Comparison of ENCODE assay signal across 8 mouse cellular contexts in genomic region chr12:33280805-33281204, GRCm38 (mm10).
DNase-seq lines count a peak whose midpoint lies in the region; ATAC-seq and TF ChIP-seq lines count a peak whose summit lies in the region.

No protein-coding gene starts in this region.

- no peak overlapping the region for H3K9ac ChIP-seq in liver, postnatal 0 days (replicated peaks)

- H3K27ac ChIP-seq in left cerebral cortex, adult 2 months: no peak overlapping the region
- H3K27ac ChIP-seq in liver, postnatal 0 days (ENCODE audit: low read depth): no peak overlapping the region

- H3K4me3 ChIP-seq in left cerebral cortex, adult 2 months: no peak overlapping the region
- H3K4me3 ChIP-seq in liver, postnatal 0 days (ENCODE audit: low read depth, low read length): no peak overlapping the region

- DNase-seq in left cerebral cortex, adult 2 months (ENCODE audit: extremely low spot score in 1 of 2, low spot score in 2 of 2): peak in 1 of 2 experiments; percentile 58
- no peak for DNase-seq in left cerebral cortex, adult 8-10 months (ENCODE audit: low spot score in 2 of 2)
- DNase-seq in Patski (ENCODE audit: low read depth, low spot score): no peak
- peak; percentile 70 to 83 for DNase-seq in cerebellum, postnatal 25 days
- DNase-seq in liver, postnatal 0 days: peak; percentile 86
- peak; percentile 72 for DNase-seq in retina, postnatal 1 day
- DNase-seq in frontal cortex, postnatal 14 days (ENCODE audit: low spot score in 2 of 2): no peak

- ATAC-seq in Patski: no peak
- ATAC-seq in granulocyte monocyte progenitor cell, adult 5-6 weeks (replicated peaks; ENCODE audit: poor library complexity, severe bottlenecking): peak; percentile 75
- 0 out of 2 replicates have a peak, but pooled peaks have one; percentile 35 for ATAC-seq in liver, postnatal 0 days

- no peaks in the 10 kb centered on the region for H3K27me3 ChIP-seq in Patski
- H3K27me3 ChIP-seq in liver, postnatal 0 days (ENCODE audit: insufficient read depth, low read length): no peaks in the 10 kb centered on the region

- peaks cover 7% of the 10 kb centered on the region; the same call in 1 of the 2 replicates for H3K4me1 ChIP-seq in liver, postnatal 0 days (ENCODE audit: insufficient read depth)

- intact Hi-C loops in left cerebral cortex, adult 2 months (cut with DNase I): loop anchor here (1.0 kb wide), 1 partner anchor 53 kb away; no protein-coding TSS in a partner anchor

- in situ Hi-C loops in Patski (cut with MboI; ENCODE audit: low pct_unique_long_range_greater_than_20kb): loop anchor here (5.0 kb wide), 1 partner anchor 56 kb away; no protein-coding TSS in a partner anchor

- H3K36me3 ChIP-seq in liver, postnatal 0 days (replicated peaks; ENCODE audit: insufficient read depth, low read length): no peaks in the 10 kb centered on the region

- POLR2A ChIA-PET in Patski (lab: Charles Lee): no interaction called here

- no peak for TF ChIP-seq EP300 in liver, postnatal 0 days (IDR thresholded peaks at IDR 0.05; ENCODE audit: low read depth)

- no peak overlapping the region for H3K4me2 ChIP-seq in liver, postnatal 0 days (ENCODE audit: low read depth, low read length)

- TF ChIP-seq CTCF in left cerebral cortex, adult 2 months (IDR thresholded peaks at IDR 0.05): peak; percentile 82
- peak; percentile 83 for TF ChIP-seq CTCF in Patski (IDR thresholded peaks at IDR 0.05)
- peak; percentile 99 for TF ChIP-seq CTCF in liver, postnatal 0 days (IDR thresholded peaks at IDR 0.05; ENCODE audit: low read depth)

- 11% methylated on average over 2 of the region's 2 CpGs for WGBS in liver, postnatal 0 days (ENCODE audit: insufficient replicate concordance)

- no peaks in the 10 kb centered on the region for H3K9me3 ChIP-seq in liver, postnatal 0 days (ENCODE audit: low read length)

- CTCF ChIA-PET in Patski (lab: Charles Lee): interaction anchor here (0.7 to 1.5 kb wide), 4 partner anchors 9 to 98 kb away, joined by 3 to 4 read pairs (median 4); no protein-coding TSS in a partner anchor

Comparison
In these comparisons a context has a peak if more than half of its experiments do, and no peak if none do; other contexts are left out.
1. DNase-seq: peak in cerebellum, postnatal 25 days (2 of 2), liver, postnatal 0 days (single experiment) and retina, postnatal 1 day (single experiment); none in left cerebral cortex, adult 8-10 months (0 of 2), Patski (single experiment) and frontal cortex, postnatal 14 days (0 of 2).
2. Peak in every context shown above with its lines, with median percentiles within 50 percentile points of each other: CTCF ChIP-seq.